In genomic region chr2:67787536-67787935, GRCm38 (mm10) we compare ENCODE assay signal across 20 mouse cellular contexts.
DNase-seq lines count a peak whose midpoint lies in the region; ATAC-seq and TF ChIP-seq lines count a peak whose summit lies in the region.
"Had no signal": no experiment of that assay in that cellular context is flagged by ENCODE, and none has a peak within 500 bp of the region (broad histone marks: within the 10 kb centered on the region; RNA-seq: fewer than 3 reads in every experiment).

No protein-coding gene starts in this region.

- POLR2A ChIA-PET in Patski (lab: Charles Lee): no interaction called here

- H3K4me2 ChIP-seq in kidney, embryonic 14.5 days (replicated peaks; ENCODE audit: low read depth, low read length): no peak overlapping the region
- H3K4me2 ChIP-seq in heart, embryonic 11.5 days: no peak overlapping the region
- H3K4me2 ChIP-seq: embryonic facial prominence, embryonic 12.5 days; forebrain, embryonic 13.5 days; forebrain, embryonic 15.5 days had no signal

- H3K9ac ChIP-seq in kidney, embryonic 14.5 days (ENCODE audit: low read depth, low read length): no peak overlapping the region
- H3K9ac ChIP-seq in heart, embryonic 11.5 days (ENCODE audit: low read depth, low read length): no peak overlapping the region
- H3K9ac ChIP-seq: embryonic facial prominence, embryonic 12.5 days; forebrain, embryonic 13.5 days; forebrain, embryonic 15.5 days; forebrain, postnatal 0 days had no signal

- CTCF ChIA-PET in Patski (lab: Charles Lee): no interaction called here

- H3K9me3 ChIP-seq in kidney, embryonic 14.5 days (ENCODE audit: control insufficient read depth, low read length): no peaks in the 10 kb centered on the region
- no peaks in the 10 kb centered on the region for H3K9me3 ChIP-seq in heart, embryonic 11.5 days (replicated peaks; ENCODE audit: control insufficient read depth, low read length)
- H3K9me3 ChIP-seq: embryonic facial prominence, embryonic 10.5 days; embryonic facial prominence, embryonic 12.5 days; forebrain, embryonic 13.5 days; forebrain, embryonic 15.5 days had no signal

- DNase-seq in adrenal gland, adult 2 months: peak; percentile 14
- DNase-seq in adrenal gland, postnatal 25 days: no peak
- DNase-seq in kidney, adult 9 months: peak; percentile 58
- DNase-seq in kidney, postnatal 14 days: no peak
- peak; percentile 3 to 6 for DNase-seq in kidney, postnatal 36 days
- DNase-seq in Patski (ENCODE audit: low read depth, low spot score): peak; percentile 13
- DNase-seq: adrenal gland, adult 8-10 months; cerebellum, adult 11-12 months; cerebellum, adult 2 months; cerebellum, adult 9-10 months; cerebellum, postnatal 10 days; cerebellum, postnatal 25 days; forebrain, postnatal 0 days had no signal

- no peak for TF ChIP-seq CTCF in Patski (IDR thresholded peaks at IDR 0.05)

- in situ Hi-C loops in Patski (cut with MboI; ENCODE audit: low pct_unique_long_range_greater_than_20kb): no loop called here

- H3K27ac ChIP-seq in kidney, embryonic 14.5 days (ENCODE audit: low read depth, low read length): no peak overlapping the region
- no peak overlapping the region for H3K27ac ChIP-seq in heart, embryonic 11.5 days (ENCODE audit: low read depth, low read length)
- H3K27ac ChIP-seq: embryonic facial prominence, embryonic 10.5 days; embryonic facial prominence, embryonic 12.5 days; forebrain, embryonic 13.5 days; forebrain, embryonic 15.5 days had no signal

- H3K27me3 ChIP-seq in kidney, embryonic 14.5 days (ENCODE audit: control insufficient read depth, insufficient read depth, low read length): no peaks in the 10 kb centered on the region
- no peaks in the 10 kb centered on the region for H3K27me3 ChIP-seq in Patski
- no peaks in the 10 kb centered on the region for H3K27me3 ChIP-seq in heart, embryonic 11.5 days (ENCODE audit: control insufficient read depth, insufficient read depth, low read length)
- H3K27me3 ChIP-seq: embryonic facial prominence, embryonic 12.5 days; forebrain, embryonic 13.5 days; forebrain, embryonic 15.5 days had no signal

- no peak overlapping the region for H3K4me3 ChIP-seq in kidney, embryonic 14.5 days (ENCODE audit: low read length)
- no peak overlapping the region for H3K4me3 ChIP-seq in heart, embryonic 11.5 days (ENCODE audit: low read depth, low read length)
- H3K4me3 ChIP-seq: embryonic facial prominence, embryonic 10.5 days; embryonic facial prominence, embryonic 12.5 days; forebrain, embryonic 13.5 days; forebrain, embryonic 15.5 days had no signal

- no peaks in the 10 kb centered on the region for H3K4me1 ChIP-seq in kidney, embryonic 14.5 days (ENCODE audit: control insufficient read depth, insufficient read depth, low read length)
- no peaks in the 10 kb centered on the region for H3K4me1 ChIP-seq in heart, embryonic 11.5 days (ENCODE audit: control insufficient read depth, insufficient read depth, low read length)
- H3K4me1 ChIP-seq: embryonic facial prominence, embryonic 10.5 days; embryonic facial prominence, embryonic 12.5 days; forebrain, embryonic 13.5 days; forebrain, embryonic 15.5 days had no signal

- WGBS in kidney, embryonic 14.5 days: 65% methylated on average over 3 of the region's 3 CpGs
- WGBS in heart, embryonic 11.5 days (ENCODE audit: insufficient replicate concordance): 79% methylated on average over 3 of the region's 3 CpGs

- ATAC-seq in kidney, embryonic 14.5 days (ENCODE audit: low FRiP score, low TSS enrichment): no peak
- no peak for ATAC-seq in Patski
- ATAC-seq in heart, embryonic 11.5 days (replicated peaks; ENCODE audit: insufficient number of reproducible peaks, low FRiP score, low TSS enrichment): no peak
- ATAC-seq: activated CD4-positive, CD25-positive, alpha-beta regulatory T cell, adult 4 months; forebrain, embryonic 13.5 days; forebrain, embryonic 15.5 days; forebrain, postnatal 0 days had no signal

- no peaks in the 10 kb centered on the region for H3K36me3 ChIP-seq in kidney, embryonic 14.5 days (ENCODE audit: control insufficient read depth, insufficient read depth, low read length)
- no peaks in the 10 kb centered on the region for H3K36me3 ChIP-seq in heart, embryonic 11.5 days (ENCODE audit: control insufficient read depth, insufficient read depth, low read length)
- H3K36me3 ChIP-seq: embryonic facial prominence, embryonic 10.5 days; embryonic facial prominence, embryonic 12.5 days; forebrain, embryonic 15.5 days had no signal

Comparison
In these comparisons a context has a peak if more than half of its experiments do, and no peak if none do; other contexts are left out.
1. DNase-seq: peak in adrenal gland, adult 2 months (single experiment), kidney, adult 9 months (single experiment), kidney, postnatal 36 days (2 of 2) and Patski (single experiment); none in adrenal gland, postnatal 25 days (single experiment) and kidney, postnatal 14 days (single experiment).